Mouse (Mus musculus) effector memory CD4-positive, alpha-beta T cell, adult 5 months (primary cell): ENCODE results near the gene Pacrg. TPM values are rescaled to one million over a fixed set of nuclear protein-coding genes. Genes with fewer than 3 reads are reported as not detected.

Source experiments
- polyA plus RNA-seq: library from polyadenylated mRNA; unstranded; fragments of 100-300 nt; shearing (Covaris generic); gene quantifications from one replicate; pipeline ENCODE4 v1.2.1, GENCODE M21; 2017

Gene Pacrg
- not detected for polyA plus RNA-seq

GRCm38 (mm10) chr17:10840148-10840707 is at the start of gene Pacrg, which contains the start of gene Prkn:
Pacrg (minus strand) TSS chr17:10840311.
Prkn (plus strand) TSS chr17:10840384.

Other genes with a start within 250 kb of the Pacrg start
- gene Prkn, start 73 bp upstream of the Pacrg start, polyA plus RNA-seq = 0.46 TPM